In the genomic region with DNA sequence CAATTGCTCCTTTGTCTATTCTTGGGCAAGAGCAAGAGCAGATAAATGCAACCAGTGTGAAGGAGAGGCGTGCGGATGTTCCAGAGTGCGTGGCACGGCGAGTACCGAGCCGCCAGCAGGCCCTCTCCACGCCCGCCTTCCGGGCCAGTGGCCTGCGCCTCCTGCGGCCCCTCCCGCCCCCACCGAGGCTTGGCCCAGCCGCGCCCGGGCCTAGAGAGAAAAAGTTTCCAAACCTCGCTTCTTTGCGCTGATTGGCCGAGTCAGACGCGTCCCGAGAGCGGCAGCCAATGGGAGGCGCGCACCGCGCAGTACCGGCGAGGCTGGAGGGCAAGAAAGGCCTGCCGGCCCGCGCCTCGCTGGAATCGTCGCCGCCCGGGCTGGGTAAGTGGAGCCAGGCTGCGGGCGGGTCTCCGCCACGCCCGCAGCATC, we compare ENCODE assay signal across 8 mouse cellular contexts. TPM values are rescaled to one million over a fixed set of nuclear protein-coding genes. Genes with fewer than 3 reads are reported as not detected.
A peak's percentile ranks its signal among the peaks of the same experiment; 100 is the strongest.
DNase-seq lines count a peak whose midpoint lies in the region; ATAC-seq and TF ChIP-seq lines count a peak whose summit lies in the region.

A gene (plus strand): TSS at position 288 of the 429 bp plus-strand sequence.
A gene (minus strand): TSS at position 364 of the 429 bp plus-strand sequence.

- WGBS in forebrain, embryonic 14.5 days = 0% methylated on average over 43 of the region's 43 CpGs
- under 1% methylated on average over 43 of the region's 43 CpGs for WGBS in liver, embryonic 16.5 days (ENCODE audit: insufficient replicate concordance)
- under 1% methylated on average over 42 of the region's 43 CpGs for WGBS in neural tube, embryonic 12.5 days

- H3K27ac ChIP-seq in ES-E14 (ENCODE audit: insufficient read depth, low read depth, low read length, poor library complexity, severe bottlenecking) = peak within 1 kb of the TSS; percentile 71
- H3K27ac ChIP-seq in forebrain, embryonic 14.5 days (ENCODE audit: low read depth, low read length) = peak within 1 kb of the TSS; percentile 70
- H3K27ac ChIP-seq in liver, embryonic 16.5 days (ENCODE audit: low read length) = peak within 1 kb of the TSS; percentile 95
- H3K27ac ChIP-seq in neural tube, embryonic 12.5 days = no peak within 1 kb of the TSS

- in situ Hi-C loops in ES-E14 (cut with MboI; ENCODE audit: low sequenced_read_pairs in 2 of 2, unreplicated experiment in 2 of 2) = no loop called here

- no peaks in the 10 kb centered on the region for H3K27me3 ChIP-seq in forebrain, embryonic 14.5 days (replicated peaks; ENCODE audit: control insufficient read depth, insufficient read depth, low read length)
- H3K27me3 ChIP-seq in liver, embryonic 16.5 days (ENCODE audit: control insufficient read depth, insufficient read depth, low read depth, low read length) = no peaks in the 10 kb centered on the region
- no peaks in the 10 kb centered on the region for H3K27me3 ChIP-seq in neural tube, embryonic 12.5 days (replicated peaks)

- peak within 1 kb of the TSS; percentile 88 for H3K9ac ChIP-seq in ES-E14 (ENCODE audit: insufficient read depth, low read depth, low read length, poor library complexity, severe bottlenecking)
- H3K9ac ChIP-seq in forebrain, embryonic 14.5 days (ENCODE audit: low read length) = peak within 1 kb of the TSS; percentile 77
- peak within 1 kb of the TSS; percentile 89 for H3K9ac ChIP-seq in liver, embryonic 16.5 days (ENCODE audit: low read depth, low read length)
- H3K9ac ChIP-seq in neural tube, embryonic 12.5 days = peak within 1 kb of the TSS; percentile 74

- peaks cover 2% of the 10 kb centered on the region; the same call in 1 of the 2 replicates for H3K36me3 ChIP-seq in ES-E14 (ENCODE audit: control insufficient read depth, insufficient read depth, low read length, poor library complexity, severe bottlenecking)
- H3K36me3 ChIP-seq in forebrain, embryonic 14.5 days (ENCODE audit: control insufficient read depth, insufficient read depth, low read length) = no peaks in the 10 kb centered on the region
- peaks cover 3% of the 10 kb centered on the region; the same call in 1 of the 2 replicates for H3K36me3 ChIP-seq in liver, embryonic 16.5 days (ENCODE audit: control insufficient read depth, insufficient read depth)
- H3K36me3 ChIP-seq in neural tube, embryonic 12.5 days = no peaks in the 10 kb centered on the region

- peak; percentile 80 for DNase-seq in ES-E14 (ENCODE audit: low read depth, low spot score)
- peak; percentile 58 for DNase-seq in cerebellum, adult 11 months
- DNase-seq in forebrain, embryonic 14.5 days (ENCODE audit: low spot score) = peak; percentile 94
- peak; percentile 95 to 96 for DNase-seq in heart, postnatal 10 days
- DNase-seq in kidney, postnatal 4 days = peak; percentile 92 to 96
- DNase-seq in telencephalon, adult 2 months (ENCODE audit: low read depth, low spot score) = peak; percentile 46

- no peaks in the 10 kb centered on the region for H3K9me3 ChIP-seq in ES-E14 (ENCODE audit: control insufficient read depth, insufficient read depth, low read depth, low read length)
- H3K9me3 ChIP-seq in forebrain, embryonic 14.5 days (replicated peaks; ENCODE audit: control insufficient read depth, low read length) = no peaks in the 10 kb centered on the region
- no peaks in the 10 kb centered on the region for H3K9me3 ChIP-seq in liver, embryonic 16.5 days (replicated peaks; ENCODE audit: control insufficient read depth, low read length)
- H3K9me3 ChIP-seq in neural tube, embryonic 12.5 days = no peaks in the 10 kb centered on the region

- peak within 1 kb of the TSS; percentile 81 for H3K4me2 ChIP-seq in forebrain, embryonic 14.5 days (ENCODE audit: low read length)
- peak within 1 kb of the TSS; percentile 89 for H3K4me2 ChIP-seq in liver, embryonic 16.5 days (ENCODE audit: low read depth, low read length)
- peak within 1 kb of the TSS; percentile 79 for H3K4me2 ChIP-seq in neural tube, embryonic 12.5 days (replicated peaks)

- peak; percentile 80 for ATAC-seq in forebrain, embryonic 14.5 days
- peak; percentile 90 for ATAC-seq in liver, embryonic 16.5 days (ENCODE audit: low read depth)
- ATAC-seq in neural tube, embryonic 12.5 days (ENCODE audit: low FRiP score, low read depth) = peak; percentile 80

- H3K4me3 ChIP-seq in ES-E14 (ENCODE audit: insufficient read depth in 1 of 2, low read depth in 1 of 2, low read length in 2 of 2, poor library complexity in 1 of 2, severe bottlenecking in 1 of 2) = peak within 1 kb of the TSS; percentile 79 to 96
- peak within 1 kb of the TSS; percentile 64 for H3K4me3 ChIP-seq in forebrain, embryonic 14.5 days (ENCODE audit: low read depth, low read length)
- peak within 1 kb of the TSS; percentile 85 for H3K4me3 ChIP-seq in liver, embryonic 16.5 days (ENCODE audit: low read depth, low read length)
- peak within 1 kb of the TSS; percentile 69 for H3K4me3 ChIP-seq in neural tube, embryonic 12.5 days

- H3K4me1 ChIP-seq in ES-E14 (ENCODE audit: control insufficient read depth in 2 of 2, insufficient read depth in 2 of 2, low read length in 2 of 2, poor library complexity in 1 of 2) = peaks cover 8 to 12% of the 10 kb centered on the region in 2 experiments; a peak in 3 of 4 replicates
- peaks cover 7% of the 10 kb centered on the region for H3K4me1 ChIP-seq in forebrain, embryonic 14.5 days (ENCODE audit: control insufficient read depth, insufficient read depth, low read length)
- H3K4me1 ChIP-seq in liver, embryonic 16.5 days (ENCODE audit: control insufficient read depth, low read depth, low read length) = peaks cover 41% of the 10 kb centered on the region
- H3K4me1 ChIP-seq in neural tube, embryonic 12.5 days = peaks cover 20% of the 10 kb centered on the region

- intact Hi-C loops in heart, postnatal 10 days (cut with DNase I) = loop anchor here (5.0 kb wide), 2 partner anchors 154 to 341 kb away; a partner anchor contains a TSS

TF ChIP-seq in ES-E14, 5 proteins besides CTCF, POLR2A, EP300 and RAD21:
- no peak for TF ChIP-seq ZC3H11A (IDR thresholded peaks at IDR 0.05; ENCODE audit: borderline replicate concordance, low read depth, low read length)
- TF ChIP-seq HCFC1 (IDR thresholded peaks at IDR 0.05; ENCODE audit: borderline replicate concordance, insufficient read depth, low read length) = no peak
- TF ChIP-seq ZNF384 (IDR thresholded peaks at IDR 0.05; ENCODE audit: low read depth, low read length) = no peak

RNA-seq across cellular contexts. Expression of the first gene that starts in this region (rescaled TPM):
- 61.3 and 69.1 TPM in 2 replicates for total RNA-seq in ES-E14 (2012; rRNA removed)
- 63.3 and 75.4 TPM in 2 replicates for polyA plus RNA-seq in forebrain, embryonic 14.5 days (2014; fragmentation: Nextera tagmentation; extraction: Ambion mirVana)
- 10 to 100 TPM; 34.8 to 39.2 TPM for total RNA-seq in heart, postnatal 10 days (2021)
- 50.1 and 50.3 TPM in 2 replicates for polyA plus RNA-seq in liver, embryonic 16.5 days (2015; fragmentation: Nextera tagmentation; extraction: Ambion mirVana)
- polyA plus RNA-seq in neural tube, embryonic 12.5 days (2016; fragmentation: Nextera tagmentation; extraction: Ambion mirVana) = 94.5 and 98.6 TPM in 2 replicates

RNA-seq across cellular contexts. Expression of the second gene that starts in this region (rescaled TPM):
- 24.1 and 26.4 TPM in 2 replicates for total RNA-seq in ES-E14 (2012; rRNA removed)
- 17.1 and 20.2 TPM in 2 replicates for polyA plus RNA-seq in forebrain, embryonic 14.5 days (2014; fragmentation: Nextera tagmentation; extraction: Ambion mirVana)
- total RNA-seq in heart, postnatal 10 days (2021) = 10 to 100 TPM; 24.4 to 28.5 TPM
- 5.6 and 6.9 TPM in 2 replicates for polyA plus RNA-seq in liver, embryonic 16.5 days (2015; fragmentation: Nextera tagmentation; extraction: Ambion mirVana)
- 12.6 and 17.9 TPM in 2 replicates for polyA plus RNA-seq in neural tube, embryonic 12.5 days (2016; fragmentation: Nextera tagmentation; extraction: Ambion mirVana)
